In the genomic region with DNA sequence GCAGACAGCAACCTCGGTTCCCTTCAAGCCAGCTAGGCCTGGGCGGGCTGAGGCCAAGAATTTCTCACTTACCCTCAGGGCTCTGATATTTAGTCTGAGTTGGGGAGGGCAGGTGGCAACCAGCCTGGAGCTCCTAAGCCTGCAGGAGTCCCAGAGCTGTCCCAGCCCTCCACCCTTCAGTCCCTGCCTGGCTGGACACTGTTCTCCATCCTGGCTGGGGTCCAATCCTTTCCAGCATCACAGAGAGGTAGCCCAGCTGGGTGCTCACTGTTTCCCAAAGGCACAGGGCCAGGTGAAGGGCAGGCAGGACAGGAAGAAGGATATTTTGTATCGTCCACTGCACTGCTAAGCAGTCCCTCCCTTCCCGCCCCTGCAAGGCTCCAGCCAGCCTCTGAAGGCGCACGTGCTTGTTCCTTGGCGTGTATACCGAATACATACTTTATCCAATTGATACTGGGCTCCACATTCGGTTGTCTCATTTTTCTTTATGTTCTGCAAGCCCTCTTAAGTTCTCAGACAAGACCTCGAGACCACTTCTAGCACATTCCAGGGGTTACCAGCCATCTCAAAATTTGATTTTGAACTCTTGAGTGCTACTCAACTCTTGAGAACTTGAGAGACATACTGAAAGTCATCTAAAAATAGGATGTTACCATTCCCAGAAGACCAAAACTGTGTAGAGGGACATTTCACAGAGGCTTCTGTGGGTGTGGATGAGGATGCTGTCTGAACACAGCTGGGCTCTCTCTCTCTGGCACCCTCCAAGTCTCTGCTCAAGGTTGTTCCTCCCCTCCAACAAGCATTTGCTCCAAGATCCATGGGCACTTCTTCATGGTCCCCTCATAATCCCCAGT, we compare ENCODE assay signal across 9 mouse cellular contexts. TPM values are rescaled to one million over a fixed set of nuclear protein-coding genes. Genes with fewer than 3 reads are reported as not detected.
A peak's percentile ranks its signal among the peaks of the same experiment; 100 is the strongest.
DNase-seq lines count a peak whose midpoint lies in the region; ATAC-seq and TF ChIP-seq lines count a peak whose summit lies in the region.
"Had no signal": no experiment of that assay in that cellular context is flagged by ENCODE, and none has a peak within 500 bp of the region (broad histone marks: within the 10 kb centered on the region; RNA-seq: fewer than 3 reads in every experiment).

No protein-coding gene starts in this region.

- no peak for TF ChIP-seq CTCF in intestine, postnatal 0 days (IDR thresholded peaks at IDR 0.05; ENCODE audit: low read depth)
- peak; percentile 19; the same call in 1 of the 2 replicates for TF ChIP-seq CTCF in lung, postnatal 0 days (IDR thresholded peaks at IDR 0.05)

- no peaks in the 10 kb centered on the region for H3K9me3 ChIP-seq in intestine, postnatal 0 days (ENCODE audit: control insufficient read depth)
- no peaks in the 10 kb centered on the region for H3K9me3 ChIP-seq in intestine, embryonic 16.5 days (ENCODE audit: control insufficient read depth, low read length)
- H3K9me3 ChIP-seq in heart, embryonic 10.5 days, result no peaks in the 10 kb centered on the region
- H3K9me3 ChIP-seq in lung, postnatal 0 days (ENCODE audit: low read length), result no peaks in the 10 kb centered on the region

- peak; percentile 84 for TF ChIP-seq EP300 in lung, postnatal 0 days (IDR thresholded peaks at IDR 0.05)

- H3K27ac ChIP-seq in intestine, postnatal 0 days (ENCODE audit: low read depth, low read length), result no peak overlapping the region
- H3K27ac ChIP-seq in intestine, embryonic 16.5 days (ENCODE audit: low read length), result no peak overlapping the region
- H3K27ac ChIP-seq in heart, embryonic 10.5 days, result peak overlapping the region; percentile 56
- H3K27ac ChIP-seq in lung, postnatal 0 days (ENCODE audit: low read length), result peak overlapping the region; percentile 71; the same call in 1 of the 2 replicates

- WGBS in intestine, postnatal 0 days, result 63% methylated on average over 10 of the region's 10 CpGs
- WGBS in intestine, embryonic 16.5 days, result 56% methylated on average over 10 of the region's 10 CpGs
- 58% methylated on average over 10 of the region's 10 CpGs for WGBS in heart, embryonic 10.5 days
- WGBS in lung, postnatal 0 days, result 29% methylated on average over 10 of the region's 10 CpGs

- no peak overlapping the region for H3K4me3 ChIP-seq in intestine, postnatal 0 days (ENCODE audit: low read depth, low read length)
- H3K4me3 ChIP-seq in intestine, embryonic 16.5 days (ENCODE audit: low read length), result no peak overlapping the region
- H3K4me3 ChIP-seq in heart, embryonic 10.5 days, result no peak overlapping the region
- no peak overlapping the region for H3K4me3 ChIP-seq in lung, postnatal 0 days (ENCODE audit: low read depth, low read length)

- H3K4me1 ChIP-seq in intestine, postnatal 0 days (replicated peaks; ENCODE audit: control insufficient read depth, insufficient read depth, low read length), result no peaks in the 10 kb centered on the region
- no peaks in the 10 kb centered on the region for H3K4me1 ChIP-seq in intestine, embryonic 16.5 days (ENCODE audit: control insufficient read depth, insufficient read depth, low read length)
- peaks cover 15% of the 10 kb centered on the region for H3K4me1 ChIP-seq in heart, embryonic 10.5 days
- H3K4me1 ChIP-seq in lung, postnatal 0 days (ENCODE audit: insufficient read depth, low read depth, low read length), result no peaks in the 10 kb centered on the region; the same call in 1 of the 2 replicates
- H3K4me1 ChIP-seq: megakaryocyte, embryonic 14.5 days had no signal

- H3K9ac ChIP-seq in intestine, postnatal 0 days (ENCODE audit: low read depth, low read length), result no peak overlapping the region
- no peak overlapping the region for H3K9ac ChIP-seq in intestine, embryonic 16.5 days (ENCODE audit: low read depth, low read length)
- H3K9ac ChIP-seq in lung, postnatal 0 days (replicated peaks; ENCODE audit: low read depth), result no peak overlapping the region

- H3K36me3 ChIP-seq in intestine, postnatal 0 days (ENCODE audit: control insufficient read depth, insufficient read depth), result no peaks in the 10 kb centered on the region
- no peaks in the 10 kb centered on the region for H3K36me3 ChIP-seq in intestine, embryonic 16.5 days (ENCODE audit: control insufficient read depth, insufficient read depth, low read length)
- H3K36me3 ChIP-seq in heart, embryonic 10.5 days, result no peaks in the 10 kb centered on the region
- H3K36me3 ChIP-seq in lung, postnatal 0 days (ENCODE audit: insufficient read depth, low read length), result no peaks in the 10 kb centered on the region

- DNase-seq in cerebellum, adult 9-11 months, result peak; percentile 90
- DNase-seq in heart, embryonic 10.5 days (ENCODE audit: low spot score), result no peak
- peak; percentile 69 for DNase-seq in lung, postnatal 0 days (ENCODE audit: low spot score)
- no peak for DNase-seq in left cerebral cortex, adult 9 months (ENCODE audit: low spot score in 2 of 2)
- DNase-seq in right cerebral cortex, adult 18-20 months, result no peak

- no peak overlapping the region for H3K4me2 ChIP-seq in intestine, postnatal 0 days (replicated peaks; ENCODE audit: low read depth)
- H3K4me2 ChIP-seq in intestine, embryonic 16.5 days (ENCODE audit: low read depth, low read length), result no peak overlapping the region
- no peak overlapping the region for H3K4me2 ChIP-seq in lung, postnatal 0 days (replicated peaks; ENCODE audit: low read depth, low read length)

- ATAC-seq in intestine, postnatal 0 days, result 0 out of 2 replicates have a peak, but pooled peaks have one; percentile 33
- ATAC-seq in intestine, embryonic 16.5 days, result no peak
- peak; percentile 81 for ATAC-seq in lung, postnatal 0 days
- ATAC-seq in megakaryocyte-erythroid progenitor cell, adult 5-6 weeks (replicated peaks; ENCODE audit: low FRiP score, low TSS enrichment, poor library complexity, severe bottlenecking), result no peak

- H3K27me3 ChIP-seq in intestine, postnatal 0 days (replicated peaks; ENCODE audit: control insufficient read depth, insufficient read depth, low read length), result no peaks in the 10 kb centered on the region
- H3K27me3 ChIP-seq in intestine, embryonic 16.5 days (replicated peaks; ENCODE audit: control insufficient read depth, insufficient read depth, low read length), result no peaks in the 10 kb centered on the region
- H3K27me3 ChIP-seq in heart, embryonic 10.5 days (ENCODE audit: insufficient read depth, poor library complexity, severe bottlenecking), result no peaks in the 10 kb centered on the region
- H3K27me3 ChIP-seq in lung, postnatal 0 days (replicated peaks; ENCODE audit: insufficient read depth, low read length), result no peaks in the 10 kb centered on the region

RNA-seq across cellular contexts. Expression of a gene that starts 31.5 kb away (rescaled TPM):
- 0.87 and 1.0 TPM in 2 replicates for polyA plus RNA-seq in intestine, postnatal 0 days (2015; fragmentation: Nextera tagmentation; extraction: Ambion mirVana)
- polyA plus RNA-seq in intestine, embryonic 16.5 days (2015; fragmentation: Nextera tagmentation; extraction: Ambion mirVana), result 0.83 and 1.9 TPM in 2 replicates
- polyA plus RNA-seq in heart, embryonic 10.5 days (2016; fragmentation: Nextera tagmentation; extraction: Ambion mirVana), result 0.23 and 0.26 TPM in 2 replicates
- polyA plus RNA-seq in lung, postnatal 0 days (2015; fragmentation: Nextera tagmentation; extraction: Ambion mirVana), result 22.4 and 25.7 TPM in 2 replicates
- not detected in 2 replicates for total RNA-seq in megakaryocyte-erythroid progenitor cell, adult 5-6 weeks (2014; fragmentation: Nextera tagmentation)
- not detected in 2 replicates for total RNA-seq in megakaryocyte-erythroid progenitor cell, adult 5-6 weeks (2017)

Comparison
In these comparisons a context has a peak if more than half of its experiments do, and no peak if none do; other contexts are left out.
1. ATAC-seq: peak in intestine, postnatal 0 days (single experiment) and lung, postnatal 0 days (single experiment); none in intestine, embryonic 16.5 days (single experiment) and megakaryocyte-erythroid progenitor cell, adult 5-6 weeks (single experiment).
2. H3K27ac ChIP-seq: peak in heart, embryonic 10.5 days (single experiment) and lung, postnatal 0 days (single experiment); none in intestine, postnatal 0 days (single experiment) and intestine, embryonic 16.5 days (single experiment).
3. DNase-seq: peak in cerebellum, adult 9-11 months (single experiment) and lung, postnatal 0 days (single experiment); none in heart, embryonic 10.5 days (single experiment), left cerebral cortex, adult 9 months (0 of 2) and right cerebral cortex, adult 18-20 months (single experiment).